Mouse (Mus musculus) forebrain, embryonic 14.5 days (tissue): ENCODE results near the gene Cmah. TPM values are rescaled to one million over a fixed set of nuclear protein-coding genes. Genes with fewer than 3 reads are reported as not detected.

Experiments
- ATAC-seq: fragments of 200-750 bp; cut with Nextera tagmentation; 2 replicates; pipeline ENCODE4 v1.8.0; 2017; ENCODE audit warnings: mild to moderate bottlenecking, moderate library complexity
- DNase-seq: peaks from one replicate; pipeline ENCODE4 v3.0.0-alpha.2; 2015; ENCODE audit warnings: low spot score
- H3K27ac ChIP-seq: fragments of 300-500 bp; sonication (generic); 2 replicates; pipeline ENCODE4 v1.5.1; 2014; ENCODE audit warnings: low read depth, mild to moderate bottlenecking, control low read depth, low read length, moderate library complexity
- H3K27me3 ChIP-seq: fragments of 300-500 bp; sonication (generic); replicated peaks from 2 replicates; pipeline ENCODE4 v1.6.1; 2014; ENCODE audit warnings: low read length, control low read depth, mixed read lengths; ENCODE audit not compliant: control insufficient read depth, insufficient read depth
- H3K36me3 ChIP-seq: fragments of 300-500 bp; sonication (generic); 2 replicates; pipeline ENCODE4 v1.6.1; 2014; ENCODE audit warnings: low read length, control low read depth; ENCODE audit not compliant: control insufficient read depth, insufficient read depth
- H3K4me1 ChIP-seq: fragments of 300-500 bp; sonication (generic); 2 replicates; pipeline ENCODE4 v1.6.1; 2014; ENCODE audit warnings: antibody characterized with exemption, low read length, control low read depth; ENCODE audit not compliant: control insufficient read depth, insufficient read depth
- H3K4me2 ChIP-seq: fragments of 300-500 bp; sonication (generic); 2 replicates; pipeline ENCODE4 v1.6.1; 2014; ENCODE audit warnings: mild to moderate bottlenecking, control low read depth, low read length
- H3K4me3 ChIP-seq: fragments of 300-500 bp; sonication (generic); 2 replicates; pipeline ENCODE4 v1.5.1; 2014; ENCODE audit warnings: low read depth, low read length, control low read depth
- H3K9ac ChIP-seq: fragments of 300-500 bp; sonication (generic); 2 replicates; pipeline ENCODE4 v1.6.1; 2014; ENCODE audit warnings: mild to moderate bottlenecking, low read length, control low read depth, moderate library complexity
- H3K9me3 ChIP-seq: fragments of 300-500 bp; sonication (generic); replicated peaks from 2 replicates; pipeline ENCODE4 v1.6.1; 2016; ENCODE audit warnings: low read length, control low read depth, mixed read lengths; ENCODE audit not compliant: control insufficient read depth
- WGBS: fragments of 180-500 bp; shearing (Covaris S2); extraction: QIAGEN DNeasy Blood & Tissue Kit; methylation state at CpG from one replicate; pipeline ENCODE4 v1.1.7; 2014; 5-methylcytosine and 5-hydroxymethylcytosine counted together
- polyA plus RNA-seq: library from polyadenylated mRNA; unstranded; fragments of >200 nt; fragmentation: Nextera tagmentation; extraction: Ambion mirVana; gene quantifications from 2 replicates; pipeline ENCODE4 v1.2.1, GENCODE M21; 2014

Gene Cmah
- polyA plus RNA-seq, 1 experiment from 2014 or later: 0.20 TPM

- no peak overlapping the region for H3K4me2 ChIP-seq
- DNase-seq (no peak), ATAC-seq (no peak)
- H3K4me3 ChIP-seq: no peak overlapping the region
- H3K4me1 ChIP-seq: no peaks in the 10 kb centered on the region
- no peaks in the 10 kb centered on the region for H3K9me3 ChIP-seq
- H3K9ac ChIP-seq: no peak overlapping the region
- no peaks in the 10 kb centered on the region for H3K27me3 ChIP-seq
- H3K36me3 ChIP-seq: no peaks in the 10 kb centered on the region
- 45% methylated on average over 1 of the region's 1 CpGs for WGBS
- no peak overlapping the region for H3K27ac ChIP-seq
Observed at GRCm38 (mm10) chr13:24418024-24418423, 90.8 kb downstream of the Cmah start.

GRCm38 (mm10) chr13:24418814-24419213, 91.6 kb downstream of the Cmah start:
- Histone ChIP-seq H3K27me3 (no peaks in the 10 kb centered on the region), H3K4me3 (no peak overlapping the region), H3K4me1 (no peaks in the 10 kb centered on the region), H3K9me3 (no peaks in the 10 kb centered on the region), H3K4me2 (no peak overlapping the region), H3K36me3 (no peaks in the 10 kb centered on the region), H3K27ac (no peak overlapping the region), H3K9ac (no peak overlapping the region)
- DNase-seq: no peak
- ATAC-seq: no peak
- 86% methylated on average over 4 of the region's 4 CpGs for WGBS

GRCm38 (mm10) chr13:24419560-24420250, 92.5 kb downstream of the Cmah start:
- no peaks in the 10 kb centered on the region for H3K9me3 ChIP-seq
- no peak overlapping the region for H3K9ac ChIP-seq
- no peak overlapping the region for H3K4me3 ChIP-seq
- WGBS: 83% methylated on average over 13 of the region's 13 CpGs
- no peaks in the 10 kb centered on the region for H3K27me3 ChIP-seq
- no peak overlapping the region for H3K4me2 ChIP-seq
- ATAC-seq: no peak
- no peak for DNase-seq
- no peak overlapping the region for H3K27ac ChIP-seq
- no peaks in the 10 kb centered on the region for H3K36me3 ChIP-seq
- H3K4me1 ChIP-seq: no peaks in the 10 kb centered on the region

GRCm38 (mm10) chr13:24421987-24422386, 94.8 kb downstream of the Cmah start:
- no peak overlapping the region for H3K9ac ChIP-seq
- H3K4me3 ChIP-seq: no peak overlapping the region
- no peaks in the 10 kb centered on the region for H3K27me3 ChIP-seq
- ATAC-seq (no peak), DNase-seq (no peak)
- no peaks in the 10 kb centered on the region for H3K36me3 ChIP-seq
- H3K4me1 ChIP-seq: no peaks in the 10 kb centered on the region
- H3K9me3 ChIP-seq: no peaks in the 10 kb centered on the region
- H3K27ac ChIP-seq: no peak overlapping the region
- H3K4me2 ChIP-seq: no peak overlapping the region
- WGBS: 50% methylated on average over 3 of the region's 3 CpGs

GRCm38 (mm10) chr13:24430215-24430614, 103.0 kb downstream of the Cmah start:
- no peak for DNase-seq
- Histone ChIP-seq H3K27me3 (no peaks in the 10 kb centered on the region), H3K27ac (no peak overlapping the region), H3K4me2 (no peak overlapping the region), H3K4me3 (no peak overlapping the region), H3K36me3 (no peaks in the 10 kb centered on the region), H3K9ac (no peak overlapping the region), H3K4me1 (no peaks in the 10 kb centered on the region), H3K9me3 (no peaks in the 10 kb centered on the region)
- no peak for ATAC-seq
- 84% methylated on average over 5 of the region's 5 CpGs for WGBS

GRCm38 (mm10) chr13:24431593-24431992, 104.4 kb downstream of the Cmah start:
- WGBS: 88% methylated on average over 3 of the region's 3 CpGs
- Histone ChIP-seq H3K4me3 (no peak overlapping the region), H3K36me3 (no peaks in the 10 kb centered on the region), H3K27me3 (no peaks in the 10 kb centered on the region), H3K4me1 (no peaks in the 10 kb centered on the region), H3K27ac (no peak overlapping the region), H3K4me2 (no peak overlapping the region), H3K9ac (no peak overlapping the region), H3K9me3 (no peaks in the 10 kb centered on the region)
- DNase-seq: no peak
- ATAC-seq: no peak

- Histone ChIP-seq H3K4me2 (no peak overlapping the region), H3K27ac (no peak overlapping the region), H3K4me1 (no peaks in the 10 kb centered on the region), H3K9me3 (no peaks in the 10 kb centered on the region), H3K36me3 (no peaks in the 10 kb centered on the region), H3K4me3 (no peak overlapping the region), H3K27me3 (no peaks in the 10 kb centered on the region), H3K9ac (no peak overlapping the region)
- ATAC-seq (no peak), DNase-seq (no peak)
- WGBS: 73% methylated on average over 6 of the region's 6 CpGs
Observed at GRCm38 (mm10) chr13:24442272-24442671, 115.1 kb downstream of the Cmah start.

GRCm38 (mm10) chr13:24443763-24444347, 116.7 kb downstream of the Cmah start:
- Histone ChIP-seq H3K36me3 (no peaks in the 10 kb centered on the region), H3K4me1 (no peaks in the 10 kb centered on the region), H3K9me3 (no peaks in the 10 kb centered on the region), H3K4me2 (no peak overlapping the region), H3K27me3 (no peaks in the 10 kb centered on the region), H3K4me3 (no peak overlapping the region), H3K9ac (no peak overlapping the region), H3K27ac (no peak overlapping the region)
- 91% methylated on average over 4 of the region's 4 CpGs for WGBS
- ATAC-seq: no peak
- no peak for DNase-seq

- Histone ChIP-seq H3K4me3 (no peak overlapping the region), H3K27me3 (no peaks in the 10 kb centered on the region), H3K4me1 (no peaks in the 10 kb centered on the region), H3K4me2 (no peak overlapping the region), H3K36me3 (no peaks in the 10 kb centered on the region), H3K9ac (no peak overlapping the region), H3K9me3 (no peaks in the 10 kb centered on the region), H3K27ac (no peak overlapping the region)
- no peak for DNase-seq
- WGBS: 82% methylated on average over 4 of the region's 4 CpGs
- no peak for ATAC-seq
Observed at GRCm38 (mm10) chr13:24444709-24445108, 117.5 kb downstream of the Cmah start.
